Mouse (Mus musculus) ovary, adult 2 months (tissue): ENCODE measurements around the gene Mafb. TPM values are rescaled to one million over a fixed set of nuclear protein-coding genes. Genes with fewer than 3 reads are reported as not detected.

Source experiments
- polyA plus RNA-seq: library from polyadenylated mRNA; depleted of rRNA; stranded (reverse); fragments of >200 nt; gene quantifications from 2 replicates; pipeline ENCODE4 v1.2.3, GENCODE M21; 2012; rRNA removed

Gene Mafb
- 14.1 and 15.8 TPM in 2 replicates for polyA plus RNA-seq

GRCm38 (mm10) chr2:160366980-160367338, at the start of gene Mafb:
Gene Mafb, minus strand, starts transcription at chr2:160367065.

GRCm38 (mm10) chr2:160334111-160334661, 32.7 kb downstream of the Mafb start, which contains the start of gene Gm826:
Gene Gm826, minus strand, starts transcription at chr2:160334162.

Other genes starting within 250 kb of the Mafb start
- gene Gm826, start 32.9 kb downstream of the Mafb start, polyA plus RNA-seq = not detected in 2 replicates